Mouse (Mus musculus): ENCODE data around the gene Tmem163.

GRCm38 (mm10) chr1:127511362-127511761 is 168.0 kb downstream of the Tmem163 start:
- TF ChIP-seq CTCF (IDR thresholded peaks at IDR 0.05; ENCODE audit: control insufficient read depth, insufficient read depth, insufficient read length), result no peak
- no peak for TF ChIP-seq MAX (IDR thresholded peaks at IDR 0.05)
- TF ChIP-seq CEBPB (IDR thresholded peaks at IDR 0.05; ENCODE audit: low read depth), result no peak
- no peak for TF ChIP-seq USF1 (IDR thresholded peaks at IDR 0.05; ENCODE audit: low read depth)
- TF ChIP-seq MYOD1 (IDR thresholded peaks at IDR 0.05; ENCODE audit: control insufficient read depth, insufficient read length, low read depth), result no peak
- no peak for TF ChIP-seq FOSL1 (IDR thresholded peaks at IDR 0.05; ENCODE audit: insufficient read depth, low read length, poor library complexity, severe bottlenecking)

Measured in C2C12 (cell line).